Mouse (Mus musculus) erythroblast, embryonic 14.5 days (primary cell): ENCODE results near the gene Shisa6.

Experiments used
- GATA1 ChIP-seq: IDR thresholded peaks from 2 replicates; pipeline ENCODE4 v1.6.1; 2012; ENCODE audit warnings: low read length, inconsistent platforms, mixed read lengths
- TAL1 ChIP-seq: IDR thresholded peaks from 3 replicates; pipeline ENCODE4 v1.6.1; 2012; ENCODE audit warnings: low read length, inconsistent platforms, mixed read lengths

GRCm38 (mm10) chr11:66222133-66222532 is 303.6 kb downstream of the Shisa6 start:
- TF ChIP-seq GATA1 (no peak), TAL1 (no peak)
